Mouse (Mus musculus): ENCODE results near the gene Arpp19.

DNA sequence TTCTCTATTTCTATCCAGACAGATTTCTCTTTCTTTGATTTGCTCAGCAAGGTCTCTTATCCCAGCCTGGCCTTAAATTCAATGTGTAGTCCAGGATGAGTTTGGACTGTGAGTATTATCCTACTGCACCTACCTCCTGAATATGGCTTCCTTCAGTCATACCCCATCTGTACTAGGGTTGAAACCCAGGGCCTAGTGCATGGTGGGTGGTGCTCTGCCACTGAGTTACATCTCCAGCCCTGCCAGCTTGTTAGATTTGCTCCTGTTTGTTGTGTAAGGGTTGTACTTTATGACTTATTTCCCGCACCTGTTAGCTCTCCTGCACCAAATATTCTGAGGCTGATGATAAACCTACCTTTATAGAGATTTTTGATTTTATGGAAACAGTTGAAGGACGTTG is 5.8 kb downstream of the Arpp19 start:
- TF ChIP-seq CTCF (IDR thresholded peaks at IDR 0.05) (no peak), EP300 (IDR thresholded peaks at IDR 0.05) (no peak)
